Mouse (Mus musculus) splenic B cell, adult 2 months (primary cell): ENCODE data around the gene Stk4.
A peak's percentile ranks its signal among the peaks of the same experiment; 100 is the strongest.

Source experiments
- DNase-seq: peaks from one replicate; pipeline ENCODE4 v3.0.0-alpha.2; 2011; ENCODE audit warnings: low read depth, low spot score
- H3K27me3 ChIP-seq: 2 replicates; pipeline ENCODE4 v1.6.1; 2012; ENCODE audit warnings: mild to moderate bottlenecking, low read length, moderate library complexity, mixed read lengths; ENCODE audit not compliant: control insufficient read depth, poor library complexity, insufficient read depth, severe bottlenecking
- H3K36me3 ChIP-seq: 2 replicates; pipeline ENCODE4 v1.6.1; 2012; ENCODE audit warnings: mild to moderate bottlenecking, low read length, moderate library complexity, mixed read lengths; ENCODE audit not compliant: control insufficient read depth, poor library complexity, insufficient read depth, severe bottlenecking

The Stk4 gene

GRCm38 (mm10) chr2:164098603-164099250 is 28.6 kb downstream of the Stk4 start:
- DNase-seq = no peak
- H3K36me3 ChIP-seq = peaks cover 47% of the 10 kb centered on the region
- no peaks in the 10 kb centered on the region for H3K27me3 ChIP-seq

- no peaks in the 10 kb centered on the region for H3K27me3 ChIP-seq
- H3K36me3 ChIP-seq = peaks cover 47% of the 10 kb centered on the region
- no peak for DNase-seq
Observed at GRCm38 (mm10) chr2:164101936-164102335, 31.8 kb downstream of the Stk4 start.

- Histone ChIP-seq H3K27me3 (no peaks in the 10 kb centered on the region), H3K36me3 (peaks cover 46% of the 10 kb centered on the region)
- no peak for DNase-seq
Observed at GRCm38 (mm10) chr2:164102366-164102765, 32.2 kb downstream of the Stk4 start.

GRCm38 (mm10) chr2:164103501-164103900 is 33.4 kb downstream of the Stk4 start:
- DNase-seq = peak; percentile 68
- Histone ChIP-seq H3K36me3 (peaks cover 43% of the 10 kb centered on the region), H3K27me3 (no peaks in the 10 kb centered on the region)

- DNase-seq = no peak
- peaks cover 26% of the 10 kb centered on the region for H3K36me3 ChIP-seq
- no peaks in the 10 kb centered on the region for H3K27me3 ChIP-seq
Observed at GRCm38 (mm10) chr2:164106287-164107035, 36.3 kb downstream of the Stk4 start.

- no peaks in the 10 kb centered on the region for H3K27me3 ChIP-seq
- DNase-seq = no peak
- H3K36me3 ChIP-seq = peaks cover 26% of the 10 kb centered on the region
Observed at GRCm38 (mm10) chr2:164107125-164107874, 37.2 kb downstream of the Stk4 start.

GRCm38 (mm10) chr2:164108501-164108900 is 38.4 kb downstream of the Stk4 start:
- no peak for DNase-seq
- Histone ChIP-seq H3K27me3 (no peaks in the 10 kb centered on the region), H3K36me3 (peaks cover 22% of the 10 kb centered on the region)

- no peak for DNase-seq
- Histone ChIP-seq H3K36me3 (peaks cover 21% of the 10 kb centered on the region), H3K27me3 (no peaks in the 10 kb centered on the region)
Observed at GRCm38 (mm10) chr2:164111546-164111945, 41.4 kb downstream of the Stk4 start.

GRCm38 (mm10) chr2:164114051-164114450 is 43.9 kb downstream of the Stk4 start:
- Histone ChIP-seq H3K36me3 (peaks cover 20% of the 10 kb centered on the region), H3K27me3 (no peaks in the 10 kb centered on the region)
- DNase-seq = no peak

GRCm38 (mm10) chr2:164115531-164115930 is 45.4 kb downstream of the Stk4 start:
- no peak for DNase-seq
- no peaks in the 10 kb centered on the region for H3K27me3 ChIP-seq
- H3K36me3 ChIP-seq = peaks cover 24% of the 10 kb centered on the region

GRCm38 (mm10) chr2:164119503-164119902 is 49.4 kb downstream of the Stk4 start:
- H3K27me3 ChIP-seq = no peaks in the 10 kb centered on the region
- H3K36me3 ChIP-seq = peaks cover 27% of the 10 kb centered on the region
- DNase-seq = no peak

- DNase-seq = peak; percentile 35
- no peaks in the 10 kb centered on the region for H3K27me3 ChIP-seq
- H3K36me3 ChIP-seq = peaks cover 18% of the 10 kb centered on the region
Observed at GRCm38 (mm10) chr2:164123169-164123766, 53.1 kb downstream of the Stk4 start.

- no peaks in the 10 kb centered on the region for H3K27me3 ChIP-seq
- peaks cover 7% of the 10 kb centered on the region; the same call in 1 of the 2 replicates for H3K36me3 ChIP-seq
- DNase-seq = peak; percentile 24
Observed at GRCm38 (mm10) chr2:164126533-164126955, 56.4 kb downstream of the Stk4 start.

- DNase-seq = no peak
Observed at GRCm38 (mm10) chr2:164127297-164127696, 57.2 kb downstream of the Stk4 start.

More at GRCm38 (mm10) chr2:164127297-164127696, 57.2 kb downstream of the Stk4 start:
- H3K27me3 ChIP-seq = no peaks in the 10 kb centered on the region
- peaks cover 5% of the 10 kb centered on the region; the same call in 1 of the 2 replicates for H3K36me3 ChIP-seq
